Mouse (Mus musculus): ENCODE data around the gene Adh5. TPM values are rescaled to one million over a fixed set of nuclear protein-coding genes. Genes with fewer than 3 reads are reported as not detected.

The Adh5 gene
- total RNA-seq, 2 experiments from 2014 or later, result 128 to 164 TPM

DNA sequence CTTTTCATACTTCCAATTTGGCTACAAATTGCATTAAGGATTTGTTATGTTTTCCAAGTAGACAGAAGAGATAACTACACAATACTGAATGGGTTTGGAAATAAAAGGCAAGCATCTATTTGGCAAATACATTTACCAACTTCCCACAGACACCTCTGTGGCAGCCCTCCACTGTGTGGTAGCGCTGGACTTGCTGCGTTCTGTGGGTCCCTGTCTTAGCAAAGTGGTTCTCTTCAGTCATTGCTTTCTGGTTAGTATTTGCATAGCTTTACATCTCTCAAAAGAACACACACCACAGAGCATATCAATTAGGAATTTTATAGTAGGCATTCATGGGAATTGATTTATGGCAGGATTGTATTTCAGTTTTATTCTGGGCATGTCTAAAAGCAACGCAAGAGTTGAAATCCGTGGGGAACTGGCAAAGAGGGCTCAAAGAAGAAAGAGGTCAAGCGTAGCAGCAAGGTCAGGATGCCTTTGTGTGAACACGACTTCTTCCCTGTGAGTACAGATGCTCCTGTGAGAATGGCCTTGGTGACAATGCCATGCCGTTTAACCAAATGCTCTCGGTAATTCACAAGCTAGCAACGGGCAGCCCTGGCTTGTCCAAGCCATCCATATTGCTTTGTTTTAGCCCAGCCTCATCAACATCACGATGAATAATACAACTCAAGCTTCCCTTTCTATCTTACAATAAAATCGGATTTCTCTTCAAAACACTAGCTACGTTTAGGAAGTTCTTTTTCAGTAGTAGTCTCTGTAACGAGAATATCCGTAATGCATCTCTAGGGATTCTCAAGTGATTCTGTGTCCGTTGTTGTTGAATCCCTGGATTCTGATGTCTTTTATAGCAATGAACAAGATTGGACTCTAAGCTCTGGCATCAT lies 57.2 kb downstream of the Adh5 start:
- ATAC-seq (replicated peaks; ENCODE audit: poor library complexity, severe bottlenecking), result no peak

DNA sequence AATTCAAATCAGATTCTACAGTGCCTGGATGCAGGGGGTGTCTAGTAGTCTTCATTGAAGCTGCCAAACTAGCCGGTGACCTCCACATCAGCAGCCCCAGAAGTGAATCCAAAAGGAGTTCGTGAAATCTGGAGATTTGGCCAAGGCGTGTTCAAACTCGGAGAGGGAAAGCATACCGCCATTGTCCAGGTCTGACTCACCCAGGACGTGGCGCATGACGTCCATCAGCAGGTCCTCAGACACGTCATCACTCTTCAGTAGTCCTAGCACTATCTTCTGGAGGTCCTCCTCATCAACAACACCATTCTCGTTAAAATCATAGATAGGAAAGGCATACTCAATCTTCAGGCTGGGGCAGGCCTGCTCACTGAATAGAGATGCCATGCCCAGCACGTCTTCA lies 60.9 kb downstream of the Adh5 start:
- ATAC-seq (replicated peaks; ENCODE audit: poor library complexity, severe bottlenecking), result no peak

Other genes with a start within 250 kb of the Adh5 start
- gene 4930579F01Rik, start 249.3 kb upstream of the Adh5 start, total RNA-seq (2014; fragmentation: Nextera tagmentation), result not detected in 2 replicates
- gene 4930579F01Rik, start 249.3 kb upstream of the Adh5 start, total RNA-seq (2017), result not detected in 2 replicates
- gene Adh7, start 225.3 kb upstream of the Adh5 start, total RNA-seq (2014; fragmentation: Nextera tagmentation), result not detected in 2 replicates
- gene Adh7, start 225.3 kb upstream of the Adh5 start, total RNA-seq (2017), result not detected in 2 replicates
- not detected in 2 replicates for gene Adh1, start 182.1 kb upstream of the Adh5 start, total RNA-seq (2014; fragmentation: Nextera tagmentation)
- gene Adh1, start 182.1 kb upstream of the Adh5 start, total RNA-seq (2017), result not detected in 2 replicates
- gene Adh6a, start 129.8 kb upstream of the Adh5 start, total RNA-seq (2014; fragmentation: Nextera tagmentation), result not detected in 2 replicates
- not detected in 2 replicates for gene Adh6a, start 129.8 kb upstream of the Adh5 start, total RNA-seq (2017)
- not detected in 2 replicates for gene Adh6b, start 101.3 kb upstream of the Adh5 start, total RNA-seq (2014; fragmentation: Nextera tagmentation)
- gene Adh6b, start 101.3 kb upstream of the Adh5 start, total RNA-seq (2017), result not detected in 2 replicates
- gene Adh4, start 27.6 kb upstream of the Adh5 start, total RNA-seq (2014; fragmentation: Nextera tagmentation), result not detected in 2 replicates
- not detected in 2 replicates for gene Adh4, start 27.6 kb upstream of the Adh5 start, total RNA-seq (2017)
- gene Metap1, start 46.4 kb downstream of the Adh5 start, total RNA-seq (2014; fragmentation: Nextera tagmentation), result 38.7 and 45.3 TPM in 2 replicates
- 45.5 and 54.0 TPM in 2 replicates for gene Metap1, start 46.4 kb downstream of the Adh5 start, total RNA-seq (2017)
- 179 and 203 TPM in 2 replicates for gene Eif4e, start 83.1 kb downstream of the Adh5 start, total RNA-seq (2014; fragmentation: Nextera tagmentation)
- 188 and 220 TPM in 2 replicates for gene Eif4e, start 83.1 kb downstream of the Adh5 start, total RNA-seq (2017)

Measured in granulocyte monocyte progenitor cell, adult 5-6 weeks (primary cell).